Mouse (Mus musculus) retina, embryonic 14.5 days (tissue): ENCODE measurements at regions not wholly inside any gene's neighbourhood (a gene's known extent, or its start where the extent isn't known, plus 50 kb on each side); places are given as distances from the start of the nearest gene placed in this dataset.
"Not testable (repeated sequence)": the region's sequence is repeated elsewhere in the genome, so short reads cannot be mapped to it uniquely, and the experiment has no call there.

Experiments used
- DNase-seq: peaks from one replicate; pipeline ENCODE4 v3.0.0-alpha.2; 2015; ENCODE audit warnings: low spot score

- DNase-seq: not testable (repeated sequence)
Measured at GRCm38 (mm10) chr4:8462414-8462813, 223.6 kb upstream of the Car8 start.

- DNase-seq: no peak
Measured at GRCm38 (mm10) chr4:8454346-8454745, 215.5 kb upstream of the Car8 start.

GRCm38 (mm10) chr4:8432393-8432792 lies 193.6 kb upstream of the Car8 start:
- DNase-seq: peak; percentile 67

GRCm38 (mm10) chr4:8431032-8431332 lies 192.1 kb upstream of the Car8 start:
- DNase-seq: no peak

- no peak for DNase-seq
Measured at GRCm38 (mm10) chr4:8430269-8431031, 191.6 kb upstream of the Car8 start.

- DNase-seq: no peak
Measured at GRCm38 (mm10) chr4:8429771-8430170, 190.9 kb upstream of the Car8 start.

- DNase-seq: no peak
Measured at GRCm38 (mm10) chr4:8428629-8429523, 190.0 kb upstream of the Car8 start.

GRCm38 (mm10) chr4:8427812-8428211 lies 189.0 kb upstream of the Car8 start:
- no peak for DNase-seq

- peak; percentile 80 for DNase-seq
Measured at GRCm38 (mm10) chr4:8423392-8424045, 184.7 kb upstream of the Car8 start.

GRCm38 (mm10) chr4:8421285-8421684 lies 182.4 kb upstream of the Car8 start:
- DNase-seq: no peak

- no peak for DNase-seq
Measured at GRCm38 (mm10) chr4:8418374-8419031, 179.7 kb upstream of the Car8 start.

GRCm38 (mm10) chr4:8417821-8418220 lies 179.0 kb upstream of the Car8 start:
- DNase-seq: no peak

GRCm38 (mm10) chr4:8413307-8413706 lies 174.5 kb upstream of the Car8 start:
- no peak for DNase-seq

GRCm38 (mm10) chr4:8400069-8400468 lies 161.2 kb upstream of the Car8 start:
- DNase-seq: no peak

- no peak for DNase-seq
Measured at GRCm38 (mm10) chr4:8399430-8399829, 160.6 kb upstream of the Car8 start.

- DNase-seq: no peak
Measured at GRCm38 (mm10) chr4:8398969-8399368, 160.1 kb upstream of the Car8 start.

- no peak for DNase-seq
Measured at GRCm38 (mm10) chr4:8383162-8383561, 144.3 kb upstream of the Car8 start.

- DNase-seq: no peak
Measured at GRCm38 (mm10) chr4:8382125-8382417, 143.2 kb upstream of the Car8 start.

- DNase-seq: no peak
Measured at GRCm38 (mm10) chr4:8381408-8382124, 142.7 kb upstream of the Car8 start.

- DNase-seq: peak; percentile 93
Measured at GRCm38 (mm10) chr4:8380711-8381338, 142.0 kb upstream of the Car8 start.

GRCm38 (mm10) chr4:8374737-8375489 lies 136.1 kb upstream of the Car8 start:
- no peak for DNase-seq
